ENCODE assay signal across 22 mouse cellular contexts in genomic region chr4:68922504-68922903, GRCm38 (mm10). TPM values are rescaled to one million over a fixed set of nuclear protein-coding genes. Genes with fewer than 3 reads are reported as not detected.
"Had no signal": no experiment of that assay in that cellular context is flagged by ENCODE, and none has a peak within 500 bp of the region (broad histone marks: within the 10 kb centered on the region; RNA-seq: fewer than 3 reads in every experiment).

No protein-coding gene starts in this region.

- ATAC-seq: hindbrain, embryonic 16.5 days; hindbrain, postnatal 0 days; inflammation-experienced regulatory T-cells, adult 6 months; intestine, embryonic 15.5 days; intestine, embryonic 16.5 days; intestine, postnatal 0 days had no signal

- DNase-seq: heart, postnatal 14 days; heart, postnatal 36 days; heart, postnatal 4 days; kidney, adult 11 months; kidney, adult 18-20 months; kidney, adult 2 months; kidney, adult 8-10 months; kidney, adult 9 months; kidney, postnatal 10 days; kidney, postnatal 14 days; kidney, postnatal 25 days; kidney, postnatal 36 days; kidney, postnatal 4 days; layer of hippocampus, adult 9-11 months; layer of hippocampus, postnatal 36 days had no signal

RNA-seq across cellular contexts. Expression of gene Brinp1, which starts 31.7 kb away (rescaled TPM):
- total RNA-seq: hematopoietic stem cell, adult 5-6 weeks had no signal
- polyA plus RNA-seq: inflammation-experienced regulatory T-cells, adult 6 months had no signal
